Mouse (Mus musculus): ENCODE measurements around the gene Kcnn3.

GRCm38 (mm10) chr3:89482249-89482648 lies 37.7 kb upstream of the Kcnn3 start:
- no peak for TF ChIP-seq CTCF (conservative IDR thresholded peaks at IDR 0.05; ENCODE audit: insufficient read depth, insufficient read length, low read depth, low read length)
- no peak for TF ChIP-seq POLR2A (IDR thresholded peaks at IDR 0.05; ENCODE audit: low read depth, low read length)

Data from kidney, adult 2 months (tissue).